Mouse (Mus musculus) kidney, postnatal 0 days (tissue): ENCODE measurements at regions not wholly inside any gene's neighbourhood (a gene's known extent, or its start where the extent isn't known, plus 50 kb on each side); places are given as distances from the start of the nearest gene placed in this dataset.
"Not testable (repeated sequence)": the region's sequence is repeated elsewhere in the genome, so short reads cannot be mapped to it uniquely, and the experiment has no call there.

Source experiments
- ATAC-seq: fragments of 200-750 bp; cut with Nextera tagmentation; replicated peaks from 2 replicates; pipeline ENCODE4 v1.8.0; 2017; ENCODE audit warnings: low read depth, moderate number of reproducible peaks, moderate TSS enrichment, moderate library complexity; ENCODE audit not compliant: low FRiP score
- DNase-seq: peaks from one replicate; pipeline ENCODE4 v3.0.0-alpha.2; 2016; ENCODE audit warnings: low spot score
- H3K27ac ChIP-seq: fragments of 300-500 bp; sonication (generic); 2 replicates; pipeline ENCODE4 v1.5.1; 2014; ENCODE audit warnings: mild to moderate bottlenecking
- H3K27me3 ChIP-seq: fragments of 300-500 bp; sonication (generic); 2 replicates; pipeline ENCODE4 v1.6.1; 2014; ENCODE audit warnings: low read length, mixed read lengths; ENCODE audit not compliant: insufficient read depth
- H3K36me3 ChIP-seq: fragments of 300-500 bp; sonication (generic); 2 replicates; pipeline ENCODE4 v1.6.1; 2014; ENCODE audit warnings: low read length, mixed read lengths; ENCODE audit not compliant: insufficient read depth
- H3K4me1 ChIP-seq: fragments of 300-500 bp; sonication (generic); replicated peaks from 2 replicates; pipeline ENCODE4 v1.6.1; 2014; ENCODE audit warnings: antibody characterized with exemption, low read length, mixed read lengths; ENCODE audit not compliant: insufficient read depth
- H3K4me2 ChIP-seq: fragments of 300-500 bp; sonication (generic); 2 replicates; pipeline ENCODE4 v1.6.1; 2014; ENCODE audit warnings: mild to moderate bottlenecking, low read length, moderate library complexity, mixed read lengths
- H3K4me3 ChIP-seq: fragments of 300-500 bp; sonication (generic); replicated peaks from 2 replicates; pipeline ENCODE4 v1.5.1; 2014; ENCODE audit warnings: low read depth, low read length
- H3K9ac ChIP-seq: fragments of 300-500 bp; sonication (generic); 2 replicates; pipeline ENCODE4 v1.6.1; 2014; ENCODE audit warnings: low read depth, low read length
- H3K9me3 ChIP-seq: fragments of 300-500 bp; sonication (generic); replicated peaks from 2 replicates; pipeline ENCODE4 v1.6.1; 2016; ENCODE audit warnings: low read length, inconsistent platforms, mixed read lengths
- CTCF ChIP-seq: IDR thresholded peaks from 2 replicates; pipeline ENCODE4 v1.5.1; 2016; ENCODE audit warnings: antibody characterized with exemption, low read depth, mild to moderate bottlenecking, moderate library complexity
- WGBS: fragments of 180-500 bp; shearing (Covaris S2); extraction: QIAGEN DNeasy Blood & Tissue Kit; methylation state at CpG from one replicate; pipeline ENCODE4 v1.1.7; 2014; 5-methylcytosine and 5-hydroxymethylcytosine counted together

- Histone ChIP-seq H3K4me2 (no peak overlapping the region), H3K9ac (no peak overlapping the region), H3K27ac (no peak overlapping the region), H3K36me3 (no peaks in the 10 kb centered on the region), H3K27me3 (no peaks in the 10 kb centered on the region), H3K9me3 (no peaks in the 10 kb centered on the region), H3K4me3 (no peak overlapping the region), H3K4me1 (no peaks in the 10 kb centered on the region)
- DNase-seq = peak; percentile 64
- WGBS = 35% methylated on average over 7 of the region's 10 CpGs
- no peak; the same call in 1 of the 2 replicates for ATAC-seq
- TF ChIP-seq CTCF = no peak
Measured at GRCm38 (mm10) chr1:181273540-181274204, 61.9 kb upstream of the Wdr26 start.

DNA sequence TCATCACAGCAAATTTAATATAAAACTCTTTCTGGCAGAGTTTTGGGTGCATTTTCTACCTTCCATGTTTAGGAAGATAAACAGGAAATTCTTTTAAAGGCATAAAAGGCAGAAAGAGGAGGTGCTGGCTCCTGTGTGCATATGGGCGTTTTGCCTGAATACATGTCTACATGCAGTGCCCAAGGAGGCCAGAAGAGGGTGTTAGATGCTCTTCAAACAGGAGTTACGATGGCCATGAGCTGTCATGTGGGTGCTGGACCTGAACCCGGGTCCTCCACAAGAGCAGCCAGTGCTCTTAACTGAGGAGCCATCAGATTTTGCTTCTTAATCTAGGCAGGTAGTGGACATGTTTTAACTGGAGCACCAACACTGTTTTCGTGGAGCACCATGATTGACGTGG lies 69.0 kb upstream of the Wdr26 start:
- peak; percentile 23; the same call in 1 of the 2 replicates for TF ChIP-seq CTCF
- Histone ChIP-seq H3K4me1 (no peaks in the 10 kb centered on the region), H3K4me2 (no peak overlapping the region), H3K4me3 (no peak overlapping the region), H3K36me3 (no peaks in the 10 kb centered on the region), H3K27ac (no peak overlapping the region), H3K9ac (no peak overlapping the region), H3K27me3 (no peaks in the 10 kb centered on the region), H3K9me3 (no peaks in the 10 kb centered on the region)
- DNase-seq (no peak), ATAC-seq (no peak)
- WGBS = 83% methylated on average over 5 of the region's 5 CpGs

DNA sequence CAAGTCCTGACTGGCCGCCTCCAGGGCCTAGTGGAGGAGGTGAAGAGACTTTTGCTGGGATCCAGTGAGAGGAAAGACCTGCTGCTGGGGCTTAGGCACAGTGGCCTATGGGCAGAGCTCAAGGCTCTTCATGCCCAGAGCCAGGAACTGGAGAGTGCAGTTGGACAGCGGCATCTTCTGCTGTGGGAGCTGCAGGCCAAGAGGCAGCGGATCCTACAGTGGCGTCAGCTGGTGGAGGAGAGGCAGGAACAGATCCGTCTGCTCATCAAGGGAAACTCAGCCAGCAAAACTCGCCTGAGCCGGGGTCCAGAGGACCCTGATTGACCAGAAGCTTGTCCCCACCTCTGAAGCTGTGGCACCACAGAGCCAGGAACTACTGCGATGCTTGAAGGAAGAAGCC lies 69.4 kb upstream of the Cnih3 start:
- not testable (repeated sequence) for H3K36me3 ChIP-seq
- WGBS = 83% methylated on average over 8 of the region's 8 CpGs

DNA sequence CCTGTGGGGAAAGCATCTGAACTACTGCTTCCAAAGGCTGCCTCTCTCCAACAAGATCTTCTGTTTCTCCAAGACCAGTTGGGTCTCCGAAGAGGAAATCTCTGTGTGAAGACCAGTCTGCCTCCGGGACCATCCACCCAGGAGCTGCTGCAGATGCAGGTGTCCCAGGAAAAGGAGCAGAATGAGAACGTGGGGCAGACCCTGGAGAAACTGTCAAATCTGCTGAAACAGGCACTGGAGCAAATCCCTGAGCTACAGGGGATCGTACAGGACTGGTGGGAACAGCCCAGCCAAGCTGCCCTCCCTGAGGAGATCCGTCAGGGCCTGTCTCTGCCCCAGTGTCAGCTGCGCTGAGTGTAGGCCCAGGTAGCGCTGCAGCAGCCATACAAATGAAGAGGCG lies 68.9 kb upstream of the Cnih3 start:
- DNase-seq, H3K27ac ChIP-seq, ATAC-seq, H3K27me3 ChIP-seq, H3K4me2 ChIP-seq, H3K9me3 ChIP-seq, H3K4me1 ChIP-seq, H3K36me3 ChIP-seq, H3K9ac ChIP-seq, H3K4me3 ChIP-seq: not testable (repeated sequence)
- 84% methylated on average over 8 of the region's 8 CpGs for WGBS

More for the DNA sequence above, 69.4 kb upstream of the Cnih3 start:
- not testable (repeated sequence) for DNase-seq, H3K27me3 ChIP-seq, H3K9ac ChIP-seq, H3K9me3 ChIP-seq, H3K4me3 ChIP-seq, H3K27ac ChIP-seq, H3K4me1 ChIP-seq, ATAC-seq, H3K4me2 ChIP-seq

GRCm38 (mm10) chr1:181284301-181285197 lies 67.9 kb upstream of the Cnih3 start:
- Histone ChIP-seq H3K4me1 (no peaks in the 10 kb centered on the region), H3K9me3 (no peaks in the 10 kb centered on the region), H3K4me3 (no peak overlapping the region), H3K27me3 (no peaks in the 10 kb centered on the region), H3K36me3 (no peaks in the 10 kb centered on the region), H3K9ac (no peak overlapping the region), H3K4me2 (no peak overlapping the region), H3K27ac (no peak overlapping the region)
- TF ChIP-seq CTCF = no peak; the same call in 1 of the 2 replicates
- DNase-seq = peak; percentile 15
- WGBS = 75% methylated on average over 10 of the region's 10 CpGs
- ATAC-seq = no peak

DNA sequence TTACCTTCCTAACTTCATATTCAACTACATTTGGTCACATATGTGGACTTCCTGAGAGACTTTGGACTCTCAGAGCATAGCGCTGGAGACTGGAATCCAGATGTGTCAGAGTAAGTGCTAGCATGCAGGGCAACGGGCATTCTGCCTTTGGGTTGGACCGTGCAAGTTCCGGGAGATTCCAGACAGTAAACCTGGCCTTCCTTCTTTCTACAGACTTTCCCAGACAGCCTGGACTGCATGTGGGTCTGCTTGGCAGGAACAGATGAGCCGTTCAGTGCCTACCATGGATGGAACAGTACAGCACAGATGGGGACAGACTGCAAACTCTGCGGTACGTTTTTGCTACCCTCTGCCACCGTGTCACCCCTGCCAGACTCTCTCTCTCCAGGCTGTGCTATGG lies 66.8 kb upstream of the Cnih3 start:
- WGBS = 81% methylated on average over 8 of the region's 8 CpGs
- no peak overlapping the region for H3K4me2 ChIP-seq
- H3K4me1 ChIP-seq = no peaks in the 10 kb centered on the region
- no peak overlapping the region for H3K27ac ChIP-seq
- no peak overlapping the region for H3K9ac ChIP-seq
- TF ChIP-seq CTCF = no peak
- H3K36me3 ChIP-seq = no peaks in the 10 kb centered on the region
- no peaks in the 10 kb centered on the region for H3K27me3 ChIP-seq
- H3K4me3 ChIP-seq = no peak overlapping the region
- ATAC-seq (no peak), DNase-seq (no peak)
- H3K9me3 ChIP-seq = no peaks in the 10 kb centered on the region
